Mouse (Mus musculus) cortical plate, adult 2 months (tissue): ENCODE data around the gene Il31ra. TPM values are rescaled to one million over a fixed set of nuclear protein-coding genes. Genes with fewer than 3 reads are reported as not detected.
"Not testable (repeated sequence)": the region's sequence is repeated elsewhere in the genome, so short reads cannot be mapped to it uniquely, and the experiment has no call there.

Source experiments
- H3K27ac ChIP-seq: fragments of 200-500 bp; 2 replicates; pipeline ENCODE4 v1.5.1; 2012; ENCODE audit warnings: low read length, control low read depth, inconsistent platforms; ENCODE audit not compliant: insufficient read depth
- H3K4me1 ChIP-seq: fragments of 200-500 bp; 2 replicates; pipeline ENCODE4 v1.6.1; 2011; ENCODE audit warnings: low read length; ENCODE audit not compliant: control insufficient read depth, insufficient read depth
- H3K4me3 ChIP-seq: fragments of 200-500 bp; 2 replicates; pipeline ENCODE4 v1.5.1; 2011; ENCODE audit warnings: mild to moderate bottlenecking, low read length, control low read depth; ENCODE audit not compliant: insufficient read depth
- CTCF ChIP-seq: fragments of 200-500 bp; IDR thresholded peaks from 2 replicates; pipeline ENCODE4 v1.5.1; 2011; ENCODE audit warnings: mild to moderate bottlenecking, control low read depth, low read length; ENCODE audit not compliant: insufficient read depth; ENCODE audit errors: extremely low read depth
- POLR2A ChIP-seq: fragments of 200-500 bp; IDR thresholded peaks from 2 replicates; pipeline ENCODE4 v1.6.1; 2011; ENCODE audit warnings: mild to moderate bottlenecking, low read length, control low read depth; ENCODE audit not compliant: insufficient read depth; ENCODE audit errors: extremely low read depth
- polyA plus RNA-seq: library from polyadenylated mRNA; depleted of rRNA; stranded (reverse); fragments of >200 nt; gene quantifications from 2 replicates; pipeline ENCODE4 v1.2.3, GENCODE M21; 2012

The Il31ra gene
- polyA plus RNA-seq, 1 experiment: 0.13 TPM

GRCm38 (mm10) chr13:112603839-112604238 lies 9.7 kb upstream of the Il31ra start:
- Histone ChIP-seq H3K4me3 (no peak overlapping the region), H3K27ac (no peak overlapping the region), H3K4me1 (no peaks in the 10 kb centered on the region)
- TF ChIP-seq POLR2A: no peak

- TF ChIP-seq CTCF (no peak), POLR2A (no peak)
- Histone ChIP-seq H3K27ac (no peak overlapping the region), H3K4me3 (no peak overlapping the region), H3K4me1 (no peaks in the 10 kb centered on the region)
These were observed 8.4 kb upstream of the Il31ra start for GRCm38 (mm10) chr13:112602607-112603006.

GRCm38 (mm10) chr13:112590254-112590653 lies 3.9 kb downstream of the Il31ra start:
- TF ChIP-seq POLR2A (no peak), CTCF (no peak)
- Histone ChIP-seq H3K4me3 (no peak overlapping the region), H3K4me1 (no peaks in the 10 kb centered on the region)

GRCm38 (mm10) chr13:112589625-112590024 lies 4.5 kb downstream of the Il31ra start:
- no peak overlapping the region for H3K4me3 ChIP-seq
- H3K4me1 ChIP-seq: no peaks in the 10 kb centered on the region
- no peak overlapping the region for H3K27ac ChIP-seq
- TF ChIP-seq POLR2A (no peak), CTCF (no peak)

More at GRCm38 (mm10) chr13:112590254-112590653, 3.9 kb downstream of the Il31ra start:
- no peak overlapping the region for H3K27ac ChIP-seq

GRCm38 (mm10) chr13:112584556-112585237 lies 9.5 kb downstream of the Il31ra start:
- no peak overlapping the region for H3K27ac ChIP-seq
- TF ChIP-seq POLR2A (no peak), CTCF (no peak)
- H3K4me1 ChIP-seq: no peaks in the 10 kb centered on the region
- no peak overlapping the region for H3K4me3 ChIP-seq

GRCm38 (mm10) chr13:112582291-112582690 lies 11.9 kb downstream of the Il31ra start:
- Histone ChIP-seq H3K4me1 (no peaks in the 10 kb centered on the region), H3K27ac (no peak overlapping the region), H3K4me3 (no peak overlapping the region)
- no peak for TF ChIP-seq POLR2A
- no peak for TF ChIP-seq CTCF

- TF ChIP-seq POLR2A (no peak), CTCF (no peak)
- no peak overlapping the region for H3K27ac ChIP-seq
- H3K4me3 ChIP-seq: no peak overlapping the region
These were observed 12.4 kb downstream of the Il31ra start for GRCm38 (mm10) chr13:112581796-112582195.

GRCm38 (mm10) chr13:112580590-112581320 lies 13.4 kb downstream of the Il31ra start:
- Histone ChIP-seq H3K4me3 (no peak overlapping the region), H3K27ac (no peak overlapping the region)
- TF ChIP-seq CTCF (no peak), POLR2A (no peak)

More at GRCm38 (mm10) chr13:112581796-112582195, 12.4 kb downstream of the Il31ra start:
- no peaks in the 10 kb centered on the region for H3K4me1 ChIP-seq

GRCm38 (mm10) chr13:112578041-112578440 lies 16.1 kb downstream of the Il31ra start:
- not testable (repeated sequence) for H3K4me1 ChIP-seq, H3K4me3 ChIP-seq, H3K27ac ChIP-seq

More at GRCm38 (mm10) chr13:112580590-112581320, 13.4 kb downstream of the Il31ra start:
- no peaks in the 10 kb centered on the region for H3K4me1 ChIP-seq

- TF ChIP-seq CTCF (no peak), POLR2A (no peak)
- Histone ChIP-seq H3K4me3 (no peak overlapping the region), H3K4me1 (no peaks in the 10 kb centered on the region), H3K27ac (no peak overlapping the region)
These were observed 20.4 kb downstream of the Il31ra start for GRCm38 (mm10) chr13:112573800-112574199.

- no peaks in the 10 kb centered on the region for H3K4me1 ChIP-seq
- no peak overlapping the region for H3K4me3 ChIP-seq
- TF ChIP-seq POLR2A (no peak), CTCF (no peak)
- H3K27ac ChIP-seq: no peak overlapping the region
These were observed 23.4 kb downstream of the Il31ra start for GRCm38 (mm10) chr13:112570768-112571167.
